Mouse (Mus musculus): ENCODE measurements around the gene Cxcl13. TPM values are rescaled to one million over a fixed set of nuclear protein-coding genes. Genes with fewer than 3 reads are reported as not detected.
"Not testable (repeated sequence)": the region's sequence is repeated elsewhere in the genome, so short reads cannot be mapped to it uniquely, and the experiment has no call there.

Gene Cxcl13
- polyA plus RNA-seq, 1 experiment from 2014 or later = 8.5 TPM

DNA sequence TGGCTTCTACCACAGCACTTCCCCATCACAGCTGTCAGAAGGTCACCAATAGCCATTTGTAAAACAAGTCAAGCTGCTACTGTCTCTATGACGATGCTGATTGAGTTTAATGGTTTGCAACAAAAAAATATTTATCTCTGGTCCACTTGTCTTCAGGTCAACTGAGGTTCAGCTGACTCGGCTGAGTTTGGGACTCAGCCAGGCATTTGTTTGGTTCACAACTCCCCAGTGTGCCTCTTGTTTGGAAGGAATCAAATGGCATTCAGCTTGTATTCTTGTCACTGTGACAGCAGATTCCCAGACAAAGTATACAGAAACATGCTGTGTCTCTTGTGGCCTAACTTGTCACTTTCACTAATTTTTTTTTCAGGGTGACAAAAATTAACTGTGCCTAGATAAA lies 9.9 kb downstream of the Cxcl13 start:
- H3K27me3 ChIP-seq (replicated peaks; ENCODE audit: control insufficient read depth, insufficient read depth, low read length) = no peaks in the 10 kb centered on the region
- H3K27ac ChIP-seq (replicated peaks; ENCODE audit: low read depth, low read length) = no peak overlapping the region
- ATAC-seq (ENCODE audit: low read depth) (no peak), DNase-seq (ENCODE audit: low spot score) (no peak)
- no peaks in the 10 kb centered on the region for H3K9me3 ChIP-seq (ENCODE audit: control insufficient read depth, low read length)
- H3K4me3 ChIP-seq (ENCODE audit: low read depth, low read length) = no peak overlapping the region
- no peaks in the 10 kb centered on the region for H3K36me3 ChIP-seq (ENCODE audit: control insufficient read depth, insufficient read depth, low read length)
- H3K4me2 ChIP-seq (ENCODE audit: low read depth, low read length) = no peak overlapping the region
- H3K4me1 ChIP-seq (ENCODE audit: control insufficient read depth, insufficient read depth, low read length) = no peaks in the 10 kb centered on the region
- no peak overlapping the region for H3K9ac ChIP-seq (ENCODE audit: low read depth, low read length)
- WGBS = 40% methylated on average over 2 of the region's 2 CpGs

DNA sequence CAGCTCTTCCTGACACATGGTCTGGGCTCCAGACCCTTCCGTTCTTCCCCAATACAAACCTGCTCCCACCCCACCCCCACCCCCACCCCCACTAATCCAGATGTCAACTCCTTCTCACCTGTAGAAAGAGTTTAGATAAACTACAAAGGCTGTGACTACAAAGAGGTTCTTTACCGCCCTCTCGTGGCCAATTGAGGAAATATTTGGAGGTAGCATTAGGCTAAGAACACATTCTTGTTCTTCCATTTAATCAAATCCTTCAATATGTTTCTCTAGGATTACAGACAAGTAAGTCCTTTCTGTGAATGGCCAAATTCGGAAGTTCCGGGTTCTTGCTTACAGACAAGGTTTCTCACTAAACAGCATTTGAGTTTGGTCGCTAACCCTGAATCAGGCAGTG lies 14.1 kb downstream of the Cxcl13 start:
- Histone ChIP-seq H3K4me1 (ENCODE audit: control insufficient read depth, insufficient read depth, low read length) (no peaks in the 10 kb centered on the region), H3K27me3 (replicated peaks; ENCODE audit: control insufficient read depth, insufficient read depth, low read length) (no peaks in the 10 kb centered on the region)

DNA sequence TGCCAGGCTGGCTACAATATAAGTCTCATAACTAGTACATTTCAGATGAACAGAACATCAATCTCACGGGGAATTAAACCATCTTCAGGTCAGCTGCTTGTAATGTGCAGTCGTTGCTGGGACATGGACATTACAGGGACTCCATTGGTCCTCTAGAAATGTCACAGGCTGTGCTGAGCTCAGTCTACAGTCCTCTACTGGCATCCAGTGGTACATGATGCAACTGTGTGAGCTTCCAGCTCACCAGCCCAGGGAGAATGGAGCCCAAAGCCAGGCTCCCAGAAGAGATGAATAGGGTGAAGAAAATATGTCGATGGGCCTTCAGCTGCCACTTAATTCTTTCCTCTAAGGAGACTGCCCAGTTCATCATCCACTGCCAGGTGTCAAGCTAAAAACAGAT lies 15.5 kb downstream of the Cxcl13 start:
- Histone ChIP-seq H3K4me3 (ENCODE audit: low read depth, low read length) (no peak overlapping the region), H3K9ac (ENCODE audit: low read depth, low read length) (no peak overlapping the region), H3K4me1 (ENCODE audit: control insufficient read depth, insufficient read depth, low read length) (no peaks in the 10 kb centered on the region), H3K36me3 (ENCODE audit: control insufficient read depth, insufficient read depth, low read length) (no peaks in the 10 kb centered on the region), H3K27me3 (replicated peaks; ENCODE audit: control insufficient read depth, insufficient read depth, low read length) (no peaks in the 10 kb centered on the region), H3K4me2 (ENCODE audit: low read depth, low read length) (no peak overlapping the region), H3K9me3 (ENCODE audit: control insufficient read depth, low read length) (no peaks in the 10 kb centered on the region), H3K27ac (replicated peaks; ENCODE audit: low read depth, low read length) (no peak overlapping the region)
- no peak for ATAC-seq (ENCODE audit: low read depth)
- 79% methylated on average over 3 of the region's 3 CpGs for WGBS
- no peak for DNase-seq (ENCODE audit: low spot score)

More for the DNA sequence above, 14.1 kb downstream of the Cxcl13 start:
- Histone ChIP-seq H3K9me3 (ENCODE audit: control insufficient read depth, low read length) (no peaks in the 10 kb centered on the region), H3K27ac (replicated peaks; ENCODE audit: low read depth, low read length) (no peak overlapping the region), H3K4me3 (ENCODE audit: low read depth, low read length) (no peak overlapping the region), H3K36me3 (ENCODE audit: control insufficient read depth, insufficient read depth, low read length) (no peaks in the 10 kb centered on the region), H3K4me2 (ENCODE audit: low read depth, low read length) (no peak overlapping the region), H3K9ac (ENCODE audit: low read depth, low read length) (no peak overlapping the region)
- no peak for ATAC-seq (ENCODE audit: low read depth)
- peak; percentile 49 for DNase-seq (ENCODE audit: low spot score)
- 38% methylated on average over 6 of the region's 6 CpGs for WGBS

DNA sequence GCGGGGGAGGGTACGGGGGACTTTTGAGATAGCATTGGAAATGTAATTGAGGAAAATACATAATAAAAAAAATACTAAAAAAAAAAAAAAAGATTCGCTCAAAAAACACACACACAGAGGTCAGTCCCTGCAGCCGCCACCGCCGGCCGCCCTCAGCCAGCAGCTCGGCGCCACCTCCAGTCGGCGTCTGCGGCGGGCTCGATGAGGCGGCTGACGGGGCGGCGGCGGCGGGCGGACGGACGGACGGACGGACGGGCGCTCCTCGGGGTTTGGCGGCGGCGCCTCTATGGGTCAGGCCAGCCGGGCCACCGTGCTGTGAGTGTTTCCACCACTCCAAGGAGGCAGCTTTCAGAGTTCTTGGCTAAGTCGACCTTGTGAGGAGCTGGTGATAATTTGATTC lies 17.1 kb downstream of the Cxcl13 start:
- not testable (repeated sequence) for H3K4me1 ChIP-seq (ENCODE audit: control insufficient read depth, insufficient read depth, low read length); ATAC-seq (ENCODE audit: low read depth); H3K27me3 ChIP-seq (replicated peaks; ENCODE audit: control insufficient read depth, insufficient read depth, low read length); DNase-seq (ENCODE audit: low spot score); H3K9ac ChIP-seq (ENCODE audit: low read depth, low read length); H3K27ac ChIP-seq (replicated peaks; ENCODE audit: low read depth, low read length); H3K4me3 ChIP-seq (ENCODE audit: low read depth, low read length); H3K36me3 ChIP-seq (ENCODE audit: control insufficient read depth, insufficient read depth, low read length); H3K9me3 ChIP-seq (ENCODE audit: control insufficient read depth, low read length)
- 29% methylated on average over 32 of the region's 34 CpGs for WGBS
- H3K4me2 ChIP-seq (ENCODE audit: low read depth, low read length) = peak overlapping the region; percentile 43

DNA sequence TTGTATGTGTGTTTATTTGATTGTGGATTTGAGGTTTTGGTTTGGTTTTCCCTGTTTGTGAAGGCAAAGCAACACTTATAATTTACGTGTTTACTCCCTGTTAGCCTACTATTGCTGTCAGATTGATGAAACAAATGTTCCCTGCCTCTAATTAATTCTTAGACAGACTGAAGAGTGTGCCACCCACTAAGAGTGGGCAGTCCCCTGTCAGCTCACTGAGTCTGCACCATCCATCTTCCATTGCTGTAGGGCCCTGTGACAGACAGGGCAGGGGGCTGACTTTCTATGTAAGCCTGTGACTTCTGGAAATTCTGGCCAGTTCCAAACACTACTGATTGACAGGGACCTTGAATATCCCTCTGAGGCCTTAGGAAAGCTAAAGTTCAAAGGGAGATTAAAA lies 19.5 kb downstream of the Cxcl13 start:
- Histone ChIP-seq H3K36me3 (ENCODE audit: control insufficient read depth, insufficient read depth, low read length) (no peaks in the 10 kb centered on the region), H3K27me3 (replicated peaks; ENCODE audit: control insufficient read depth, insufficient read depth, low read length) (no peaks in the 10 kb centered on the region), H3K4me2 (ENCODE audit: low read depth, low read length) (no peak overlapping the region), H3K9ac (ENCODE audit: low read depth, low read length) (no peak overlapping the region), H3K4me3 (ENCODE audit: low read depth, low read length) (no peak overlapping the region), H3K4me1 (ENCODE audit: control insufficient read depth, insufficient read depth, low read length) (no peaks in the 10 kb centered on the region), H3K27ac (replicated peaks; ENCODE audit: low read depth, low read length) (no peak overlapping the region), H3K9me3 (ENCODE audit: control insufficient read depth, low read length) (no peaks in the 10 kb centered on the region)
- DNase-seq (ENCODE audit: low spot score) (no peak), ATAC-seq (ENCODE audit: low read depth) (no peak)
- 51% methylated on average over 1 of the region's 1 CpGs for WGBS

DNA sequence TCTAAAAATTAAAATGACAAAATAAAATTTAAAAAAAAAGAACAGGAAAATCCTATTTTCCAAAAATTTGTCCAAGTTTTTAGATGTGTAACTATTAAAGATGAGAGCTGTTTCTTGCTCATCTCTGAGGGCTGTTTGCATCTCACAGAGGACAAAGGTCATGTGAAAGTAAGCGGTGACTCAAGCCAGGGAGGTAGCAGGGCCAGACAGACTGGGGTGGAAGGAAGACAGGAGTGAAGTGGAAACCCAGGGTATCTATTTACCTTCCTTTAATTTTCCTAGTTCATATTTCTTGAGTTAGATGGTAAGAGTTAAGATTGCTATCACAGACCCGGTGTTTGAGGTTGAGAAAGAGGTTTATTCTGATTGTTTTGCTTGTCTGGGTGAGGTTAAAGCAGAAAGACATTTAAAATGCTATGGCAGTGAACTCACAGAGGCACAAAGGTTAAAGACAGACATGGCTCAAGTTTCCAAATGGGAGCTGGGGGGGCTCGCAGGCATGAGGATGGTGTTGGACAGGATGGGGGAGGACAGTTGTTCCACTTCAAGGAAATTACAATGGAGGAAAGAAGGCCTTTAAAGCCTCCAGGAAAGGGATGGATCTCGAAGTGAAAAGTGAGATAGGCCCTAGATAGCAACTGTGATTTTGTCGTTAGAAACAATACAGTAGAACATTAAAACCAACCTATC lies 27.2 kb downstream of the Cxcl13 start:
- no peaks in the 10 kb centered on the region for H3K27me3 ChIP-seq (replicated peaks; ENCODE audit: control insufficient read depth, insufficient read depth, low read length)
- no peak for DNase-seq (ENCODE audit: low spot score)

DNA sequence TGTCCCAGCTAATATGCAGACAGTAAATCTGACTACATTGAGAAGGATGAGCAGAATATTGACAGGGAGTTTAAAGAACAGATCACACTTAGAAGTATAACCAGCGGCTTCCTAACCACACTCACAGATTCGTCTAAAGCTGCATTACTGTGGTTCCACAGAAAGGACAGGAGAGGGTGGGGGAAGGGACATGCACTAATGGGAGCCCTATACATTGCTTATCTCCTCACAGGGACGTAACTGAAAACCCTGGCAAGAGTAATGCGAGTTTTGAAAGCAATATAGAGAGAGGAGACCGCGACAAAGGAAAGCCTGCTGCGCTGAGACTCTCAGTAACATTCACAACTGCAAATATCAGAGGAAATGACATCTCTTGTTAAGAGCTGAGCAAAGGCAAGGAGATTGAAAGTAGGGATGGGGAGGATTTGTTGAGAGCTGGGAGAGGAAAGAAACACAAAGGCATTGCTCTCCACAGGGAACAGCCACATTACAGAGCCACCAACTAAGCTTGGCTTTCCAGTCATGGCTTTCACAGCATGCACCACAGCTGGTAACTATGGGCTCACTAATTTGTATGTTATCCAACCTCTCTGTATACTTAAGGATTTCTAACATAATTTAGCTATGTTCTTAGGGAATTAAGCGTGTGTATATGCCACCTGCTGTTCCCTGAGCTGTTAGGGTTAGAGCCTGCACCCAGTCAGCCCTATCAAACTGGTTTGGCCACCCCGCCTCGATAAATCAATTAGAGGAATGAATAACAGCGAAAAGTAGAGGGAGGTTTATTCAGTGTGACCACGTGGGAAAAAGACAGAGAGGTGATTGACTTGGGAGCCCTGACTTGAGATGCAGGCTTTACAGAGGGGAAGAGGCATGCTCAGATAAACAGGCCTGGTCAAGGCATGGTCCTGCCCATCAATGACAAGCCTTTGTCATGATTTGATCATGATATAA lies 34.9 kb downstream of the Cxcl13 start:
- H3K36me3 ChIP-seq (ENCODE audit: control insufficient read depth, insufficient read depth, low read length) = no peaks in the 10 kb centered on the region
- DNase-seq (ENCODE audit: low spot score) = peak; percentile 6
- ATAC-seq (ENCODE audit: low read depth) = no peak
- no peak overlapping the region for H3K4me2 ChIP-seq (ENCODE audit: low read depth, low read length)
- H3K27ac ChIP-seq (replicated peaks; ENCODE audit: low read depth, low read length) = no peak overlapping the region
- no peak overlapping the region for H3K9ac ChIP-seq (ENCODE audit: low read depth, low read length)
- H3K27me3 ChIP-seq (replicated peaks; ENCODE audit: control insufficient read depth, insufficient read depth, low read length) = no peaks in the 10 kb centered on the region
- H3K4me1 ChIP-seq (ENCODE audit: control insufficient read depth, insufficient read depth, low read length) = no peaks in the 10 kb centered on the region
- no peak overlapping the region for H3K4me3 ChIP-seq (ENCODE audit: low read depth, low read length)
- WGBS = 14% methylated on average over 12 of the region's 12 CpGs
- no peaks in the 10 kb centered on the region for H3K9me3 ChIP-seq (ENCODE audit: control insufficient read depth, low read length)

More for the DNA sequence above, 27.2 kb downstream of the Cxcl13 start:
- Histone ChIP-seq H3K9ac (ENCODE audit: low read depth, low read length) (no peak overlapping the region), H3K36me3 (ENCODE audit: control insufficient read depth, insufficient read depth, low read length) (no peaks in the 10 kb centered on the region), H3K4me1 (ENCODE audit: control insufficient read depth, insufficient read depth, low read length) (no peaks in the 10 kb centered on the region), H3K4me2 (ENCODE audit: low read depth, low read length) (no peak overlapping the region), H3K9me3 (ENCODE audit: control insufficient read depth, low read length) (no peaks in the 10 kb centered on the region), H3K27ac (replicated peaks; ENCODE audit: low read depth, low read length) (no peak overlapping the region), H3K4me3 (ENCODE audit: low read depth, low read length) (no peak overlapping the region)
- 36% methylated on average over 5 of the region's 5 CpGs for WGBS
- no peak for ATAC-seq (ENCODE audit: low read depth)

DNA sequence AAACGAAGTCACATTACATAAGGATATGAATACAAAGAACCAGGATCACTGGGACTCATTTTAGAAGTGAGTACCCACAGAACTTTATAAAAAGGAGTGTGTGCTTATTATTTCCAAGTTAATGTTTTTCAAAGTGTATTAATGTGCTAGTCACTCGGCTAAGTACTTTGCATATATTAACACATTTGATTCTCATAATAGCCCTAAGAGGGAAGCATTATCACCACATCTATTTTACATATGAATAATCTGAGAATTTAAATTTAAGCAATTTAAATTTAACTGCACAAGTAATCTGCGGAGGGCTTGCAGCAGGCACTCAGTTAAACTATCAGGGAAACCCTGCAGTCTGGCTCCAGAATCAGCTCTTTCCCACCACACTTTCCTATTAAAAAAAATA lies 40.5 kb downstream of the Cxcl13 start:
- ATAC-seq (ENCODE audit: low read depth) (no peak), DNase-seq (ENCODE audit: low spot score) (no peak)
- Histone ChIP-seq H3K36me3 (ENCODE audit: control insufficient read depth, insufficient read depth, low read length) (no peaks in the 10 kb centered on the region), H3K27ac (replicated peaks; ENCODE audit: low read depth, low read length) (no peak overlapping the region), H3K9ac (ENCODE audit: low read depth, low read length) (no peak overlapping the region), H3K4me1 (ENCODE audit: control insufficient read depth, insufficient read depth, low read length) (no peaks in the 10 kb centered on the region), H3K27me3 (replicated peaks; ENCODE audit: control insufficient read depth, insufficient read depth, low read length) (no peaks in the 10 kb centered on the region), H3K4me3 (ENCODE audit: low read depth, low read length) (no peak overlapping the region), H3K4me2 (ENCODE audit: low read depth, low read length) (no peak overlapping the region), H3K9me3 (ENCODE audit: control insufficient read depth, low read length) (no peaks in the 10 kb centered on the region)
- 75% methylated on average over 3 of the region's 3 CpGs for WGBS

Data from embryonic facial prominence, embryonic 14.5 days (tissue).